Mouse (Mus musculus): ENCODE data around the gene Wiz. TPM values are rescaled to one million over a fixed set of nuclear protein-coding genes. Genes with fewer than 3 reads are reported as not detected.

The Wiz gene
- polyA plus RNA-seq, 1 experiment, result 92.4 TPM

DNA sequence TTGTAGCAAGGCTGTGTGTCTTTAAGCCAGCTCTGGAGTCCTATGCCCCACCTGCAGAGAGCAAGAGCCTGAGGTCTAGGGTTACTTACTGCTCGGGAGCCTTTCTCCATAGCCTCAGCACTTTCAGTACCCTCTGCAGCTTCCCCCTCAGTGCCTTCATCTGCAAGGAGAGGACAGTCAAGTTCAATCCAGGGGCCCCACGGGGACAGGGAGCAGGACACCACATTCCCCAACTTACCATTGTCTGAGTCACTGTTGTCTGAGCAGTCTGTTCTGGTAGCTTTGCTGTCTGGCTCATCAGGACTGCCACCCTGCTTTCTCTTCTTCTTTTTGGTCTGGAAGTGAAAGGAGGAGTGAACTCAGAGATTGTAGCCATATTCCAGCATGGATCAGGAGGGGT, 53.4 kb downstream of the Wiz start:
- TF ChIP-seq GATA1 (IDR thresholded peaks at IDR 0.05; ENCODE audit: low read length), result no peak

DNA sequence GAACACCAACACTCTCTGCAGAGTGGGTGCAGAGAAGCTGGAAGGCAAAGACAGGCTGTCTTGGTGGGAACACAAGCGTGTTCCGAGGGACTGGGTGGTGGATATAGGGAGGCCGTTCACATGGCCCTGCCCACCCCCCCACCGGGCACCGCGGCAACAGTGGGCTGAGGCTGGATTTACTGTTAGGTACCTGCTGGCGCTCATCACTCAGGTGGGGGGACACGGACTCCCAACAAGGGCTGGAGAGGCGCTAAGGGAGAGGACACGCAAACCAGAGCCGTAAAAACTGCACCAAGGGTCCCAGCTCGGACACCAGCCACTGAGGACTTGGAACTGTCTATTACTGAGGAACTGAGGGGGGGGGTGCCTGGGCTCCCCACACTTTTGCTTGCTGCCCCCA, 54.3 kb downstream of the Wiz start:
- TF ChIP-seq GATA1 (IDR thresholded peaks at IDR 0.05; ENCODE audit: low read length), result no peak

DNA sequence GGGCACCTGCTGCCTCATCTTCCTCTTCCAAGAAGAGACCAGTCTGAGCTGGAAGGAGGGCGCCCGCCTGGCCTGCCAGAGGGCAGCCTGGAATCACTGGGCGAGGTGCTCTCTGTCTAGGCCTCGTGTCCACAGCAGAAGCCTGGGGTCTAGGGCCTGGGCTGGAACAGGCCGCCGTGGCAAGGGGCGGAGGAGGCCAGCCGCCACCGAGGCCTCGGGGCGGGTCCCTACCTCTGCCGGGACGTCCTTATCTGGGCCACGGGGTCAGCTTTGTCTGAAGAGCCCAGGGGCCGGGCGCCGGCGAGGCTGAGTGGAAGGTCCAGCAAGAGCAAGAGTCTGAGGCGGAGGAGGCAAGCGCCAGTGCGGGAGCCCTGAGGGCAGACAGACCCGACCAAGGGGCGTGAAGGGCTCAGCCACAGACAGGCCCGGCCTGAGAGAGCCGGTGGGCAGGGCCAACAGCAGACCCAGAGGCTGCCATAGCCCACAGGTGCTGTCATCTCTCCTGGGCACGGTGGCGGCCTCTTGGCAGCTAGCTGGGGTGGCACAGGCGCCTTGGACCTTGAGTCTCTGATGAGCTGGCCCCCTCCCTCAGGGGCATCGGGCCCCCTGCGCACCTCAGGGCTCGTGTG, 55.5 kb downstream of the Wiz start:
- no peak for TF ChIP-seq GATA1 (IDR thresholded peaks at IDR 0.05; ENCODE audit: low read length)

DNA sequence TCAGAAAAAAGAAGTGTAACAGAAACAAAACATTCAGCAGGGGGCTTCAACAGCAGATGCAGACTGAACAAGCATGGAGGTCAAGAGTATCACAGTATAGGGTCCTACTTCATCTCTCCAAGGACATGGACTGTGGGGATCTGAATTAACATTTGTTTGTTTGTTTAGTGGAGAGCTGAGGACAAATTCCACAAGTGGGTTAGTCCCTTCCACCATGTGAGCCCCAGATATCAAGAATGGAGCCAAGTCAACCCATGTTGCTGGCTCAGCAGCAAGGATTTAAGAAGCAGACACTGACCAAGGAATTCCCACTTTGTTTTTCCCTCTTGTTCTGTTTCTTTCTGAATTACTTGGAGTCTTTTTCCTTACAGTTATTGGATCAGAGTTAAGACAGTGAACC, 61.7 kb downstream of the Wiz start:
- TF ChIP-seq GATA1 (IDR thresholded peaks at IDR 0.05; ENCODE audit: low read length), result no peak

DNA sequence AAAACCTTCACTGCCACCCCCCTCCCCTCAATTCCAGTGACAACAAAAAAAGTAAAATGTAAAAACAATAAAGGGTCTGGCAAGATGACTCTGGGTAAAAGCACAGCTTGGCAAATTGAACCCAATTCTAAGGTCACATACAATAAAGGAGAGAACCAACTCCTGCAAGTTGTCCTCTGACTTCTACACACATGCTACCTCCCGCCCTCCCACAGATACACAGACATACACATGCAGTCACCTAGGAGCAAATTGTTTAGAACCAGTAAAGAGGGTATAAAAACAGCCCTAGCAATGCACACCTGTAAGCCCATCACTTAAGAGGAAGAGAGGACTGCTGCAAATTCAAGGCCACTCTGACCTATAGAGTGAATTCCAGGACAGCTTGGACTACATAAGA, 66.4 kb downstream of the Wiz start:
- TF ChIP-seq GATA1 (IDR thresholded peaks at IDR 0.05; ENCODE audit: low read length), result no peak

DNA sequence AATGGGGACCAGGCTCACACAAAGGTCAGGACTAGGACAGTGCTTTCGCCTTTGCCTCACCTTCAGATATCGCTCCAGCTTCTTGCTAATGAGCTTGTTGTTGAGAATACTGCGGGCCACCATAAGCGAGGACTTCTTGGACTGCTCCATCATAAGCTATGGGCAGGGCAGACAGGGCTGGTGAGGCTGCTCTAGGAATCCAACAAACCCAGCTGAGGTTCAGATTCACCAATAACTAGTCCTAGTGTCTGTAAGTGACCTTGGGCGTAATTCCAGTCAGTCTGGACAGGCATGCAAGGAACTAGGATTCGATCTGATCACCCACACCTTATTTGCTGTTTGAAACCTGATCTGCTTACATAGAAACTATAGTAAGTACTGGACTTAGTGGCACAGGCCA, 67.4 kb downstream of the Wiz start:
- TF ChIP-seq GATA1 (IDR thresholded peaks at IDR 0.05; ENCODE audit: low read length), result no peak

DNA sequence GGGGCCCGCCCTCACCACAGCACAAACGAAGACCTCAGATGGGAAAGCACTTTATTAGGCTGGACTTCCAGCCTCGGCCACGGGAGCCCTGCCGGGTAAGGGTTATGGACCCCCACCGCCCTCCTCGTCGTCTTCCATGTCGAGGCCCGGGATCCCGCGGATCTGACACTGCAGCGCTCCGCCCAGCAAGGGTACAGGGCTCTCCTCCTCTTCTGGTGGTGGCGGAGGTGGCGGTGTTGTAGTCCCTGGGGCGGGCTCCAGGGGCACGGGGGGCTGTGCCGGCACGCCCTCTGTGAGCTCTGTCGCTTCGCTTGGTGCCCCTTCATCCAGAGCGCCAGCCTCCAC, 67.9 kb downstream of the Wiz start:
- no peak for TF ChIP-seq GATA1 (IDR thresholded peaks at IDR 0.05; ENCODE audit: low read length)

DNA sequence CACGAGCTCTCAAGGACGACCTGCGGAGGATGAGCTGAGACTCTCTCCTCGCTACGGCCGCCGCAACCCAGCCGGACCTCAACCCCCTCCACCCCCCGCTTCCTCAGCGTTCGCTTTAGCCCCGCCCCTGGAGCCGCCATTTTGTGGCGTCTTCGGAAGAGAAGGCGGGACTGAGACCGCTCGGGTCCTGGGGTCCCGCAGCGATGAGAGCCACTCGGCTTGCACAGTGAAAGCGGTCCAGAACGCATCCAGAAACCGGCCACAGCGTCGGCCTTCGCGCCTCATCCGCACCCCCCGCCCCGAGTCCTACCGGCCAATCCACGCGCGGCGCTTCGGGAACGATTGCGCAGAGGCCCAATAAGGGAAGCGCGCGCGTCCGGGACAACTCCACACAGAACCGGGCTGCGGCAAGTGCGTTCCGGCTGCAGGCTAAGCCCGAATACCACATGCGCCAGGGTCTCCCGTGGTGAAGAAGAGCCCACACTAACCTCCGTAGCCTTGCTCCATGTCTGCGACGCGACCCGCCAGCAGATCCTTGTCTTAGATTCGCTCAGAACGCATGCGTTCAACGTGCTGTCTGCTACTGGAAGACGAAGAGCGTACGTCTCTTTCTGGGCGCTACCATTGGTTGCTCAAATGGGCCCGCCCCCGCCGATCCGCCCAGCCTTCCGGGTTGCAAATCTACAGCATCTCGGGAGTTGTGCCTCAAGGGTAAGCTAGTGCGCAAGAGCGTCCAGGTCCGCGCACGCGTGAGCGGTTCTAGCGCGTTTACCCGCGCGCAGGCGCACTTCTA, 68.4 kb downstream of the Wiz start, which contains the start of gene Akap8:
Gene Akap8 (minus strand): TSS at position 642 of the 793 bp plus-strand sequence.
- TF ChIP-seq GATA1 (IDR thresholded peaks at IDR 0.05; ENCODE audit: low read length), result no peak

DNA sequence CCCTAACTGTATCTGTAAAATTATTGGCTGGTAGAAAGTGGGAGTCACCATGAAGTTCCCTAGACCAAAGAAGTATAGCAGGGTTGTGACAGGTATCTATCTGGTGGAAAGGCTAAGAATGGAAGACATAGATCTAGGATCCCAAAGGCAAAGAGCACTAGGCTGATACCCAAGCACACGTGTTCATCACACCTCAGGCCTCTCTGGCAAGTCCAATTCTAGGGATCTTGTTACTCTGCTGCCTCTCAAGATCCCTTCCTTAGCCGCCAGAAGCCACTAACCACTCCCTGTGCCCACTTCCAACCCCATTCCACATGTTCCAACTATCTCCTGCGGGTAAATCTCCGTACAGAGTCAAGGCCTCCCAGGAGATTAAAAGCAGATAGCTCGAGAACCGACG, 69.3 kb downstream of the Wiz start:
- TF ChIP-seq GATA1 (IDR thresholded peaks at IDR 0.05; ENCODE audit: low read length), result no peak

DNA sequence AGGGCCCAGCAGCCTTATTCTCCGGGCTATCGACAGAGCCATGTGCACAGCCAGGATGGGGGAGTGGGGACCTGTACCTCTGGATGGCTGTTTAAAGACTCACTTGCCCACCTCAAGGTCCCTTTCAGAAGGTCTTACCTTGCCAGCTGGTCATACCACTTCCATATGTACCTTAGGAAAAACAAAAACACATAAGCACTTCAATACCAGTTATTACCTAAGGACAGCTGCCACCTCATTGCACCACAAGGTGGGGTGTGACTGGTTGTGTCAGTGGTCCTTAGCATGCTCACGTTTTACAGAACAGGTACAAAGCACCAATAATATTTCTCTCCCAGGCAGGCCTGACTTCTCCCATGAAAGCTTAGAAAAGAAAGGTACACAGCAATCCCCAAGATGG, 71.5 kb downstream of the Wiz start:
- no peak for TF ChIP-seq GATA1 (IDR thresholded peaks at IDR 0.05; ENCODE audit: low read length)

DNA sequence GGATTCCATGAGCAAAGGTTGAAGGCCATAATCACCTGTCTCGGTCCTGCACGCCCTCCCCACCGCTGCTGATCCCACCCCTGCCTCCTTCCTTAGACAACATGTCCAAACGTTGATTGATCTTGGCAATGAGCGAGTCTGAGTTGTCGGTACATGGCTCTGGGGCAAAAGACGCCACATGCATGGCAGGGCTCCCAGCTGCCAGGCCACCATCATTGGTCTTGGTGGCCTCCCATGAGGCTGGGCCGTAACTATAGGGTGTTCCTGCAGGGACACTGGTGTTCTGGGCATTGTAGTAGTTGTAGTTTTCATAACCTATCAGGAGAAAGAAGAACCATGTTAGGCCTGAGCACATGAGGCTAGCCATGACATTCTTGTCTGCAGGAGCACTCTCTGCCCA, 72.2 kb downstream of the Wiz start:
- no peak for TF ChIP-seq GATA1 (IDR thresholded peaks at IDR 0.05; ENCODE audit: low read length)

DNA sequence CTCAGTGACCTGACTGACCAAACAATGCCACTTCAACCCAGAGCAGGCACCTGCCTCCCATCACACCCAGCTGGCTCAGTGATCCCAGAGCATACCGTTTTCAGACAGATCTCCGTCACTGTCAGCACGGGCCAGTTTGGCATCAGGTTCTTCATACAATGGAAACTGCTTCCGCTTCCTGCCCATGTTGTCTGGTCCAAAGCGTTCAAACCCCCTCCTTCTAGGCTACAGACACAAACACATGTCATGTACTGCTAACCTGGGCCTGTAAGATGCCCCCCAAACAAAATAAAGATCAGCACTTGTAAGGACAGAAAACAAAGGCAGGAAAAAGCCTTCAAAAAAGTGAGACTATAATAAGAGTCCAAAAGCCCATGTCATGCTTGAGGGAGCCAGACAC, 73.7 kb downstream of the Wiz start:
- TF ChIP-seq GATA1 (IDR thresholded peaks at IDR 0.05; ENCODE audit: low read length), result no peak

DNA sequence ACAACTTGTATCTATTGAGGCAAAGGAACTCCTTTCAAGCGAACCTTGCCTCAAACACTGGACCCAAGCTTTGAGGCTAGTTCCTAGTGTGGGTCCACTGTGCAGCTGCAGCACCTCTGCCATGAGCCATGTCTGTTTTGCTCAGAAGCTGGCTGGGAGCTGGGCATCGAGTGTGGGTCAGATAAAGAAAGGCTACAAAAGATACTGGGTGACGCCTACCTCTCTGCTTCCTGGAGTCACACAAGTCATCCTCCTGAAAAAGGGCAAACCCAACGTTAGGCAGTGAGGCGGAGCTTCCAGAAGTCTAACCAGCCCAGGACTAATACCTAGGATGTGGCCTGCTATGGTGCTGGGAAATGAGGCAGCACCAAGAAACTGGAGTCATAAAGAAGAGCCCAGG, 75.3 kb downstream of the Wiz start:
- no peak for TF ChIP-seq GATA1 (IDR thresholded peaks at IDR 0.05; ENCODE audit: low read length)

DNA sequence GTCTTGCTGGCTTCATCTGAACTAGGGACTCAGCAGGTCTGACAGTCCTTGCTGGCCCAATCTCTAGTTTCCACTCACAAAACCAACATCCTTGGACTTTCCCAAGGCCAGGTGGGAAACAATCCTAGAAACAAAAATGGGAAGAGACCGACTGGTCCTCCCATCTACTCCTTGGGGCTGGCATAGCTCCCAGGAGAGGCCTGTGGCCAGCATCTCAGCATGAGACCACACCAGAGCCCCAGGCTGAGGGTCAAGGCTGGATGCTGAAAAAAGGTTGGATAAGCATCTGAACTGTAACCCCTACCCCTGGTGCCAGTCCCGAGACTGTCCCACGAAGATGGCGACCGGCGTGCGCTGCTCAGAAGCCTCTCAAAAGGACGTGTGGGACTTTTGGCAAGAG, 76.4 kb downstream of the Wiz start:
- TF ChIP-seq GATA1 (IDR thresholded peaks at IDR 0.05; ENCODE audit: low read length), result no peak

DNA sequence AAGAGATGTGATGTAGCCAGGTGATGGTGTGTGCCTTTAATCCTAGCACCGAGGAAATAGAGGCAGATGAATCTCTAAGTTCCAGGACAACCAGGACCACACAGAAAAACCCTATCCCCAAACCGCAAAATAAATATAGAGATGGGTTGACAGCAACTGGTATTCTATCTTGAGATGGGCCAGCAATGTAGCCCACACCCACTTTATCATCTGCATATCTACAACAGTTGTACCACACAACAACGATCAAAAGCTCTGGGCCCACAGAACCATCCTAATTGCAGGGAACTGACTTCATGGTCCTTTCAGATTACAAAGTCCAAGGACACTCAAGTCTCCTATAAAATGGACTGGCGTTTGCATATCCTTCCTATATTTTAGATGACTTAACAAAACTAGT, 81.3 kb downstream of the Wiz start:
- TF ChIP-seq GATA1 (IDR thresholded peaks at IDR 0.05; ENCODE audit: low read length), result no peak

Other genes starting within 250 kb of the Wiz start
- 1.9 and 2.2 TPM in 2 replicates for gene Notch3, start 222.6 kb downstream of the Wiz start, polyA plus RNA-seq (2012)
- not detected in 2 replicates for gene Ephx3, start 199.9 kb downstream of the Wiz start, polyA plus RNA-seq (2012)
- gene Brd4, start 104.7 kb downstream of the Wiz start, polyA plus RNA-seq (2012), result 171 and 189 TPM in 2 replicates
- 365 and 407 TPM in 2 replicates for gene Akap8, start 68.2 kb downstream of the Wiz start, polyA plus RNA-seq (2012)
- gene Akap8l, start 38.8 kb downstream of the Wiz start, polyA plus RNA-seq (2012), result 105 and 134 TPM in 2 replicates
- 13.0 and 13.2 TPM in 2 replicates for gene Rasal3, start 14.1 kb upstream of the Wiz start, polyA plus RNA-seq (2012)
- gene Pglyrp2, start 34.7 kb upstream of the Wiz start, polyA plus RNA-seq (2012), result 1.8 and 2.3 TPM in 2 replicates
- gene Cyp4f39, start 63.3 kb upstream of the Wiz start, polyA plus RNA-seq (2012), result not detected in 2 replicates
- gene Cyp4f17, start 116.6 kb upstream of the Wiz start, polyA plus RNA-seq (2012), result not detected in 2 replicates
- 0.19 and 0.23 TPM in 2 replicates for gene Cyp4f16, start 147.1 kb upstream of the Wiz start, polyA plus RNA-seq (2012)
- not detected in 2 replicates for gene Cyp4f37, start 231.9 kb upstream of the Wiz start, polyA plus RNA-seq (2012)